In the genomic region with DNA sequence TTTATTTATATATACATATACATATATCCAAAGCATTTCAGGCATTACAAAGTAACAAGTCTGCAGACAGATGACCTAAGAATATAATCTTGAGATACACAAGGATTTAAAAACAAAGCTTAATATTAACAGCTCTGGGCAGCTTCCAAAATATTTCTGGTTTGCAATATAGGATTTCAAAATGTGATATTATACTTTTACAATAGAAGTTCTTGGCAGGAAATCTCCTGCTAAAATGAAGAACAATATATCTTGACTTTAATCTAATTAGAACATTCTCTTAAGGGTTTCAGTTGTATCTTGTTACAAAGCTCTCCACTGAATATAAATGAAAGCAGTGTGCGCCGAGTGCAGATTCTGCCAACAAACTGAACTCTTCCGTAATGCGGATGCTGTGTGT, we compare ENCODE assay signal across 23 mouse cellular contexts.
"Had no signal": no experiment of that assay in that cellular context is flagged by ENCODE, and none has a peak within 500 bp of the region (broad histone marks: within the 10 kb centered on the region; RNA-seq: fewer than 3 reads in every experiment).

No protein-coding gene starts in this region.

- H3K4me3 ChIP-seq: lung, embryonic 15.5 days; megakaryocyte, embryonic 14.5 days; midbrain, embryonic 13.5 days; midbrain, embryonic 15.5 days; neural tube, embryonic 13.5 days; neural tube, embryonic 15.5 days; stomach, embryonic 15.5 days had no signal

- H3K9me3 ChIP-seq: lung, embryonic 15.5 days; midbrain, embryonic 13.5 days; midbrain, embryonic 15.5 days; neural tube, embryonic 15.5 days; stomach, embryonic 15.5 days had no signal

- DNase-seq: liver, postnatal 0 days; lung, adult 2 months; lung, postnatal 14 days; lung, postnatal 36 days; retina, postnatal 1 day; right cerebral cortex, adult 18-20 months; right cerebral cortex, postnatal 25 days; right cerebral cortex, postnatal 4 days; spleen, adult 18-20 months; thymus, adult 2 months; thymus, postnatal 25 days; thymus, postnatal 4 days had no signal

- H3K4me2 ChIP-seq: lung, embryonic 15.5 days; midbrain, embryonic 11.5 days; midbrain, embryonic 13.5 days; midbrain, embryonic 15.5 days; neural tube, embryonic 13.5 days; neural tube, embryonic 15.5 days; stomach, embryonic 15.5 days had no signal

- H3K27ac ChIP-seq: lung, embryonic 15.5 days; macrophage; midbrain, embryonic 13.5 days; midbrain, embryonic 15.5 days; neural tube, embryonic 13.5 days; neural tube, embryonic 15.5 days; stomach, embryonic 15.5 days; stomach, postnatal 0 days had no signal

- H3K27me3 ChIP-seq: lung, embryonic 15.5 days; megakaryocyte, embryonic 14.5 days; midbrain, embryonic 13.5 days; midbrain, embryonic 15.5 days; neural tube, embryonic 13.5 days; neural tube, embryonic 15.5 days; stomach, embryonic 15.5 days had no signal

- ATAC-seq: liver, postnatal 0 days; lung, postnatal 0 days; midbrain, embryonic 13.5 days; midbrain, embryonic 15.5 days had no signal

- H3K36me3 ChIP-seq: lung, embryonic 15.5 days; midbrain, embryonic 15.5 days; neural tube, embryonic 13.5 days; neural tube, embryonic 15.5 days; stomach, embryonic 15.5 days had no signal

- H3K9ac ChIP-seq: liver, postnatal 0 days; lung, embryonic 15.5 days; midbrain, embryonic 13.5 days; midbrain, embryonic 15.5 days; neural tube, embryonic 13.5 days; neural tube, embryonic 15.5 days; stomach, embryonic 15.5 days had no signal
